Mouse (Mus musculus) intestine, embryonic 16.5 days (tissue): ENCODE results near the gene Arhgap42. TPM values are rescaled to one million over a fixed set of nuclear protein-coding genes. Genes with fewer than 3 reads are reported as not detected.

Experiments used
- ATAC-seq: fragments of 200-750 bp; cut with Nextera tagmentation; 2 replicates; pipeline ENCODE4 v1.8.0; 2017; ENCODE audit warnings: moderate TSS enrichment, moderate library complexity
- H3K27ac ChIP-seq: fragments of 300-500 bp; sonication (generic); 2 replicates; pipeline ENCODE4 v1.5.1; 2014; ENCODE audit warnings: mild to moderate bottlenecking, low read length
- H3K27me3 ChIP-seq: fragments of 300-500 bp; sonication (generic); replicated peaks from 2 replicates; pipeline ENCODE4 v1.6.1; 2014; ENCODE audit warnings: low read length, control low read depth, mixed read lengths; ENCODE audit not compliant: control insufficient read depth, insufficient read depth
- H3K36me3 ChIP-seq: fragments of 300-500 bp; sonication (generic); 2 replicates; pipeline ENCODE4 v1.6.1; 2014; ENCODE audit warnings: low read length, control low read depth; ENCODE audit not compliant: control insufficient read depth, insufficient read depth
- H3K4me1 ChIP-seq: fragments of 300-500 bp; sonication (generic); 2 replicates; pipeline ENCODE4 v1.6.1; 2014; ENCODE audit warnings: low read length, control low read depth, mixed read lengths; ENCODE audit not compliant: control insufficient read depth, insufficient read depth
- H3K4me2 ChIP-seq: fragments of 300-500 bp; sonication (generic); 2 replicates; pipeline ENCODE4 v1.6.1; 2014; ENCODE audit warnings: low read depth, low read length, control low read depth
- H3K4me3 ChIP-seq: fragments of 300-500 bp; sonication (generic); 2 replicates; pipeline ENCODE4 v1.5.1; 2014; ENCODE audit warnings: mild to moderate bottlenecking, low read length
- H3K9ac ChIP-seq: fragments of 300-500 bp; sonication (generic); 2 replicates; pipeline ENCODE4 v1.6.1; 2014; ENCODE audit warnings: low read depth, low read length
- H3K9me3 ChIP-seq: fragments of 300-500 bp; sonication (generic); 2 replicates; pipeline ENCODE4 v1.6.1; 2016; ENCODE audit warnings: low read length, control low read depth; ENCODE audit not compliant: control insufficient read depth
- polyA plus RNA-seq: library from polyadenylated mRNA; unstranded; fragments of >200 nt; fragmentation: Nextera tagmentation; extraction: Ambion mirVana; gene quantifications from 2 replicates; pipeline ENCODE4 v1.2.1, GENCODE M21; 2015

Arhgap42 gene
- polyA plus RNA-seq, 1 experiment from 2014 or later, result 30.5 TPM

DNA sequence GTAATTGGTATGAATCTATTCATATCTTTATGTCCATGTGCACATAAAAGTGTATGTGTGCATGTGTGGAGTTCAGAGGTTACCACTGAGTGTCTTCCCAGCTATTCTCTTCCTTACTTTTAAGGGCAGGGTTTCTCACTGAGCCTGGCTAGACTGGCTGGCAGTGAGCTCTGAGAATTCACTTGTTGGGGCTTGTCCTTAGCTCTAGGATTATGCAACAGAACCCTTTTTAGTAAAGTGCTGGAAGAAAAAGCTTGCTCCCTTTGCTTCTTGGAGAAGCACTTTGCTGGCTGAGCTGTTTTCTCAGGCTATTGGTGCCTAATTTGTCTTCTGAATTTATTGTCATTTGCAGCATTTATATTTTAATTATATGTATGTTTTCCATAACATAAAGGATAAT is 285.6 kb downstream of the Arhgap42 start:
- no peak overlapping the region for H3K9ac ChIP-seq
- ATAC-seq, result no peak
- no peaks in the 10 kb centered on the region for H3K9me3 ChIP-seq
- no peak overlapping the region for H3K4me3 ChIP-seq
- H3K36me3 ChIP-seq, result no peaks in the 10 kb centered on the region
- no peaks in the 10 kb centered on the region for H3K27me3 ChIP-seq
- no peaks in the 10 kb centered on the region for H3K4me1 ChIP-seq
- no peak overlapping the region for H3K4me2 ChIP-seq
- no peak overlapping the region for H3K27ac ChIP-seq
